26 mouse cellular contexts compared by ENCODE assay signal in the genomic region with DNA sequence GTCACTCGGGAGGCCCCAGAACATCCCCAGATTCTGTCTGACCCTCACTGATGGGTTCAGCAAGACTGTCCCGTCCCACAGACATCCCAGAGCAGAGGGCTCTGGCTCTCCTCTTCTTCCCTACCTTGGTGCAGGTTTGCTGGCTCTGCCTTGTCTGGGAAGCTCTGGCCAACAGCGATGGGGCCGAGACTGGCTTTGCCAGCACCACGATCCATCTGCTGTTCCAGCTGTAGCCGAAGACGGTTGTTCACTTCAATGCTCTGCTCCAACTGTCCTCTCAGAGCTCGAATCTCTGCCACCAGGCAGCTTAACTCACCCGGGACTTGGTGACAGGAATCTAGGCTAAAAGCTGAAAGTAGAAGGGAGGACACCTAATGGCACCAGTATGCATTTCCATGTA. TPM values are rescaled to one million over a fixed set of nuclear protein-coding genes. Genes with fewer than 3 reads are reported as not detected.
"Had no signal": no experiment of that assay in that cellular context is flagged by ENCODE, and none has a peak within 500 bp of the region (broad histone marks: within the 10 kb centered on the region; RNA-seq: fewer than 3 reads in every experiment).

No protein-coding gene starts in this region.

- H3K27me3 ChIP-seq: lung, embryonic 15.5 days; midbrain, embryonic 13.5 days; midbrain, embryonic 15.5 days; neural tube, embryonic 12.5 days had no signal

- H3K36me3 ChIP-seq: lung, embryonic 15.5 days had no signal

- ATAC-seq: lung, postnatal 0 days; midbrain, embryonic 13.5 days; midbrain, embryonic 15.5 days had no signal

- H3K9ac ChIP-seq: lung, embryonic 15.5 days; midbrain, embryonic 13.5 days; midbrain, embryonic 15.5 days; neural tube, embryonic 12.5 days had no signal

- H3K4me1 ChIP-seq: megakaryocyte, embryonic 14.5 days; midbrain, embryonic 13.5 days; midbrain, embryonic 15.5 days; neural tube, embryonic 12.5 days had no signal

- H3K4me3 ChIP-seq: lung, embryonic 15.5 days; megakaryocyte, embryonic 14.5 days; midbrain, embryonic 13.5 days; midbrain, embryonic 15.5 days; neural tube, embryonic 12.5 days had no signal

- H3K27ac ChIP-seq: lung, embryonic 15.5 days; macrophage; midbrain, embryonic 13.5 days; midbrain, embryonic 15.5 days; neural tube, embryonic 12.5 days had no signal

- DNase-seq: lung, adult 2 months; lung, postnatal 14 days; lung, postnatal 36 days; right cerebral cortex, postnatal 25 days; right cerebral cortex, postnatal 4 days; spleen, adult 18-20 months; thymus, adult 18-20 months; thymus, postnatal 14 days; thymus, postnatal 36 days had no signal

- H3K9me3 ChIP-seq: lung, embryonic 15.5 days; megakaryocyte, embryonic 14.5 days; midbrain, embryonic 13.5 days; midbrain, embryonic 15.5 days; neural tube, embryonic 12.5 days had no signal

- H3K4me2 ChIP-seq: lung, embryonic 15.5 days; midbrain, embryonic 11.5 days; midbrain, embryonic 13.5 days; midbrain, embryonic 15.5 days; neural tube, embryonic 12.5 days had no signal

RNA-seq across cellular contexts. Expression of a gene that starts 22.4 kb away (rescaled TPM):
- total RNA-seq: megakaryocyte progenitor cell, adult 5-6 weeks; midbrain, postnatal 0 days; monocyte, adult 5-6 weeks; neutrophil, adult 5-6 weeks had no signal
- polyA plus RNA-seq: lung, adult 2 months; lung, embryonic 15.5 days; lung, postnatal 0 days; macrophage; midbrain, embryonic 11.5 days; midbrain, embryonic 13.5 days; midbrain, embryonic 15.5 days; midbrain, postnatal 0 days; neural tube, embryonic 12.5 days; neural tube, embryonic 14.5 days; small intestine, adult 2 months; stomach, embryonic 14.5 days; stomach, embryonic 16.5 days; thymus, postnatal 0 days had no signal
